Mouse (Mus musculus) heart, embryonic 14.5 days (tissue): Measurements from ENCODE around the gene Nhsl2. TPM values are rescaled to one million over a fixed set of nuclear protein-coding genes. Genes with fewer than 3 reads are reported as not detected.

ENCODE experiments used
- ATAC-seq: fragments of 200-750 bp; cut with Nextera tagmentation; 2 replicates; pipeline ENCODE4 v1.8.0; 2017; ENCODE audit warnings: low read depth, moderate TSS enrichment; ENCODE audit not compliant: insufficient number of reproducible peaks, insufficient read depth, low FRiP score
- H3K27ac ChIP-seq, 2 experiments: fragments of 200-500 bp in 1 of 2; fragments of 300-500 bp in 1 of 2; sonication (generic) in 1 of 2; replicated peaks in 1 of 2; 2 replicates each; pipeline ENCODE4 v1.5.1; 2012 to 2014; ENCODE audit warnings: low read depth in 2 of 2, low read length in 2 of 2, control low read depth in 1 of 2, mild to moderate bottlenecking in 1 of 2, mixed read lengths in 1 of 2; ENCODE audit not compliant: control insufficient read depth in 1 of 2, insufficient read depth in 1 of 2
- H3K27me3 ChIP-seq: fragments of 300-500 bp; sonication (generic); 2 replicates; pipeline ENCODE4 v1.6.1; 2014; ENCODE audit warnings: mild to moderate bottlenecking, low read length, control low read depth; ENCODE audit not compliant: control insufficient read depth, insufficient read depth
- H3K36me3 ChIP-seq: fragments of 300-500 bp; sonication (generic); 2 replicates; pipeline ENCODE4 v1.6.1; 2014; ENCODE audit warnings: mild to moderate bottlenecking, control low read depth, low read length, mixed read lengths; ENCODE audit not compliant: control insufficient read depth, insufficient read depth
- H3K4me1 ChIP-seq, 2 experiments: fragments of 200-500 bp in 1 of 2; fragments of 300-500 bp in 1 of 2; sonication (generic) in 1 of 2; 2 replicates each; pipeline ENCODE4 v1.6.1; 2012 to 2014; ENCODE audit warnings: low read length in 2 of 2, control low read depth in 1 of 2, mixed read lengths in 1 of 2; ENCODE audit not compliant: control insufficient read depth in 2 of 2, insufficient read depth in 2 of 2
- H3K4me2 ChIP-seq: fragments of 300-500 bp; sonication (generic); 2 replicates; pipeline ENCODE4 v1.6.1; 2014; ENCODE audit warnings: mild to moderate bottlenecking, low read length
- H3K4me3 ChIP-seq, 2 experiments: fragments of 200-500 bp in 1 of 2; fragments of 300-500 bp in 1 of 2; sonication (generic) in 1 of 2; 2 replicates each; pipeline ENCODE4 v1.5.1; 2012 to 2014; ENCODE audit warnings: low read length in 2 of 2, mild to moderate bottlenecking in 2 of 2, control low read depth in 1 of 2, low read depth in 1 of 2, moderate library complexity in 1 of 2; ENCODE audit not compliant: control insufficient read depth in 1 of 2, insufficient read depth in 1 of 2
- H3K9ac ChIP-seq: fragments of 300-500 bp; sonication (generic); 2 replicates; pipeline ENCODE4 v1.6.1; 2014; ENCODE audit warnings: mild to moderate bottlenecking, low read length
- H3K9me3 ChIP-seq: fragments of 300-500 bp; sonication (generic); 2 replicates; pipeline ENCODE4 v1.6.1; 2016; ENCODE audit warnings: low read length, control low read depth; ENCODE audit not compliant: control insufficient read depth
- WGBS: fragments of 180-500 bp; shearing (Covaris S2); extraction: QIAGEN DNeasy Blood & Tissue Kit; methylation state at CpG from one replicate; pipeline ENCODE4 v1.1.7; 2014; 5-methylcytosine and 5-hydroxymethylcytosine counted together
- polyA plus RNA-seq: library from polyadenylated mRNA; unstranded; fragments of >200 nt; fragmentation: Nextera tagmentation; extraction: Ambion mirVana; gene quantifications from 2 replicates; pipeline ENCODE4 v1.2.1, GENCODE M21; 2014

The Nhsl2 gene
- polyA plus RNA-seq, 1 experiment from 2014 or later, result 15.5 TPM

DNA sequence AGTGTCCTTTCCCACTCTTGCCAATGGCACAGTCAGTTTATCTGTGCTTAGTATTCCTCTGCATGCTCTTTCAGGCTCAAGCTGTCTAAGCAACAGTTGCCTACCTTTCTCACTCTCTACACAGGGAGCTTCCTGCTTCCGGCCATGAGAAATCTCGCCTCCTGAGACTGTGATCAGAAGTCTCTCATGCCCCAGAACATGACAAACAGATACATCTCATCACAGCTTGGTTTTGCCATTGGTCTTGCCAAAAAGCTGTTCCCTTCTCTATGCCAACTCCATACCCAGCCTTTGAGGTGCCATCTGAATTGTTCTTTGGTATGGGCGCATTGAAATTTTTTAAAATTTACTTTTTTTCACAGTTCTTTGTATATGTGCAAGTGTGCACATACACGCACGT lies 90.3 kb downstream of the Nhsl2 start:
- H3K27ac ChIP-seq, result no peak overlapping the region
- H3K4me3 ChIP-seq, result no peak overlapping the region
- no peak for ATAC-seq
- H3K4me2 ChIP-seq, result no peak overlapping the region
- H3K9me3 ChIP-seq, result no peaks in the 10 kb centered on the region
- no peaks in the 10 kb centered on the region for H3K36me3 ChIP-seq
- no peak overlapping the region for H3K9ac ChIP-seq
- WGBS, result 90% methylated on average over 5 of the region's 5 CpGs
- H3K27me3 ChIP-seq, result no peaks in the 10 kb centered on the region
- H3K4me1 ChIP-seq, result peaks cover 13 to 23% of the 10 kb centered on the region in 2 experiments

DNA sequence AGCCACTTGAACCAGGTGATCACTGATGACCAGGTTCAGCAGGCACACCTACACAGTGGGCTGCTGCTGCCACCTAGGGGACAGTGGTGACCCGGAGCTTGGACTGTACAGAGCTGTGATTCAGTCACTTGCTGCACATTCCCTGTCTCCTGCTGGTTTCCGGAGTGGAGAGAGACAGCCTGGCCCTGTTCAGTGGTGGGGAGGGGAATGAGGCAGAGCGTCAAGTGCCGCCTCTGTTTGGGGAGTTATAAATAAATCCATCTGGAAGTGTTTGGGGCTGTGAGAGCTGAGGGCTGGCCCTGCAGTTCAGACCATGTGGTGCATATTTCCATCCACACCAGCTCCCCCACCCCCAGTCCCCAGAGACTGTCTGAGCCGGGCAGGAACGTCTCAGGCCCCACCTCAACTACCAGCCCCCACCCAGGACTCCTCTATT lies 93.3 kb downstream of the Nhsl2 start:
- 19% methylated on average over 6 of the region's 6 CpGs for WGBS
- H3K36me3 ChIP-seq, result no peaks in the 10 kb centered on the region
- no peak overlapping the region for H3K9ac ChIP-seq
- peak overlapping the region; percentile 87 to 90 for H3K27ac ChIP-seq
- H3K4me2 ChIP-seq, result 0 out of 2 replicates have a peak overlapping the region, but pooled peaks have one; percentile 11
- H3K9me3 ChIP-seq, result no peaks in the 10 kb centered on the region
- peak; percentile 91 for ATAC-seq
- H3K27me3 ChIP-seq, result no peaks in the 10 kb centered on the region
- no peak overlapping the region for H3K4me3 ChIP-seq
- peaks cover 16 to 23% of the 10 kb centered on the region in 2 experiments for H3K4me1 ChIP-seq

DNA sequence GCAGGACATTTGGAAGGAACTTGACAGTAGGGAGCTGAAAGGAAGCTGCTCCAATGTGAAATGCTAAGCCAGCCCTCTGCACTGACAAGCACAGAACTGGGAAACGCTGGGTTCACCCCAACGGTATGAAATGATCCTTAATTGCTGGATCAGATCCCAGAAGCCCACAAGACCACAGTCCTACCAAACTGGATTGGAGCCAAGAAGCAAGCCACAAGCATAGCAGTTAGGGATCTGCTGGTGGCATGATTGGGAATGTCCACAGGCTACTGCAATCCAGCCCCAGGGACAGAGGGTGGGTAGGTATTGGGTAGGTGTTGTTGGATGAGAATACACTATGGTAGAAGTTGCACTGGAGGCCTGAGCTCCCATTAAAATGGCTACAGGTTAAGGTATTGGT lies 94.6 kb downstream of the Nhsl2 start:
- no peak overlapping the region for H3K9ac ChIP-seq
- no peaks in the 10 kb centered on the region for H3K36me3 ChIP-seq
- H3K4me1 ChIP-seq, result peaks cover 16 to 23% of the 10 kb centered on the region in 2 experiments
- ATAC-seq, result no peak
- H3K27me3 ChIP-seq, result peaks cover 3% of the 10 kb centered on the region; the same call in 1 of the 2 replicates
- no peaks in the 10 kb centered on the region for H3K9me3 ChIP-seq
- peak overlapping the region; percentile 60 to 87; a peak in 3 of 4 replicates for H3K27ac ChIP-seq
- no peak overlapping the region for H3K4me2 ChIP-seq
- WGBS, result 36% methylated on average over 2 of the region's 2 CpGs
- no peak overlapping the region for H3K4me3 ChIP-seq

DNA sequence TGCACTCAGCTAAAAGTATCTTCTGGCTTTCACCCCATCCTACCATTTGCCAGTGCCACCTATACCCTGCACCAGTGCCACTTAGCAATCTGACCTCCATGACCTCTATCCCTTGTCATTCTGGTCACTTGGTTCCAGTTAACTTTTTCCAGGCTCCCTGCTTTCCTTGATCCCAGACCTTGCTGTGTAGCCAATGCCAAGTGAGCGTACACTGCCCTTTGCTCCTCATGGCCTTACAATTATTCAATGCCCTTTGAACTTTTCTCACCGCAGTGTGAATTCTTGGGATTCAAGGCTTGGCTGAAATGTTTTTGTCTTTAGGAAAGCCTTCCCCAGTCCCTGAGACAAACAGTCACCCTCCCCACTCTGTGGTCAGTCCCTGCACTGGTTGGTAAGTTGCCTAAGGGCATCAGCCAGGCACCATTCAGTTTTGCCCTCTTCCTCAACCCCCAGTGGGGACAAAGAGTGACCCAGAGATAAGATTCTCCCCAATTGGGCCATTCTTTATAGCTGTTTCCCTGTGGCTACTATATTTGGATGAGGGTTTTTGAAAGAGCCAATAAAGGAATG lies 95.7 kb downstream of the Nhsl2 start:
- ATAC-seq, result no peak
- no peaks in the 10 kb centered on the region for H3K36me3 ChIP-seq
- no peaks in the 10 kb centered on the region for H3K9me3 ChIP-seq
- no peak overlapping the region for H3K4me2 ChIP-seq
- H3K9ac ChIP-seq, result no peak overlapping the region
- H3K27me3 ChIP-seq, result peaks cover 3% of the 10 kb centered on the region; the same call in 1 of the 2 replicates
- no peak overlapping the region for H3K27ac ChIP-seq
- WGBS, result 85% methylated on average over 2 of the region's 2 CpGs
- no peak overlapping the region for H3K4me3 ChIP-seq
- peaks cover 16 to 23% of the 10 kb centered on the region in 2 experiments for H3K4me1 ChIP-seq

DNA sequence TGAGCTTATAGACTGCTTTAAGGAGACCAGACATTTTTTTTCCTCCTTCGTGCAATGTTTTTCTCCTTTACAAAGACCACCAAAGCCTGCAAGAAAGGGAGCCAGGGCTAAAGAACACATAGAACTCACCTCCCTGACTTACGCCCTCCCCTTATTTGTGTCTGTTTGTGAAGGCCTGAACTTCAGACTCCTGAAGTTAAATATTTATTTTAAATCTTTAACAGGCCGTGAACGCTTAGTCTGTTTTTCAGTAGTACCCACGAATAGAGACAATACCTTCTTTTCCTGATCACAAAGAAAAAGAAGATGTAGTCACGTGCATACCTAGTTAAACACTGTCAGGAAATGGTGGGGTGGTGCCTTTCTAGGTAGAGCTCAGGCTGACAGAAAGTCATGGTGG lies 103.3 kb downstream of the Nhsl2 start:
- ATAC-seq, result no peak
- H3K27ac ChIP-seq, result no peak overlapping the region
- H3K4me3 ChIP-seq, result no peak overlapping the region
- H3K9ac ChIP-seq, result no peak overlapping the region
- H3K9me3 ChIP-seq, result no peaks in the 10 kb centered on the region
- WGBS, result 85% methylated on average over 6 of the region's 6 CpGs
- no peaks in the 10 kb centered on the region for H3K36me3 ChIP-seq
- H3K4me2 ChIP-seq, result no peak overlapping the region
- H3K4me1 ChIP-seq, result peaks cover 5 to 6% of the 10 kb centered on the region in 2 experiments
- peaks cover 3% of the 10 kb centered on the region; the same call in 1 of the 2 replicates for H3K27me3 ChIP-seq

DNA sequence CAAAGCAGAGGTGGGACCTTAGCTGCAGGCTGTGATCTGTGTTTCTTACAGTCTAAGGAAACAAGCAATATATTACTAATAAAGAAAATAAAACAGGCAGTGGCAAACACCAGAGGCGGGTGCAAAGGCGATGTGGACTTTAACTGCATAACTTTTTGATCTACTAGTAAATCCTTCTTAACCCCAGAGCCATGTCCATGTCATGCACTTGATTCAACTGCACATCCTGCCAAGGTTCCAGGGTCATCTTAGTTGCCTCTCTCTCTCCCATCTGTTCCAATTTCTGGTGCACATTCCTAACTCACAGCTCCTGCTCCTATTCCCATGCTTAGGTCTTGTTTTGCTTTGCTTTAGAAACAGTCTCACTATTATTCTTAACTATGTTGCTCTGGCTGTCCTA lies 104.1 kb downstream of the Nhsl2 start:
- H3K27me3 ChIP-seq, result no peaks in the 10 kb centered on the region; the same call in 1 of the 2 replicates
- H3K36me3 ChIP-seq, result no peaks in the 10 kb centered on the region
- H3K9ac ChIP-seq, result no peak overlapping the region
- no peak overlapping the region for H3K4me2 ChIP-seq
- H3K9me3 ChIP-seq, result no peaks in the 10 kb centered on the region
- 92% methylated on average over 2 of the region's 2 CpGs for WGBS
- no peak overlapping the region for H3K4me3 ChIP-seq
- no peak for ATAC-seq
- H3K4me1 ChIP-seq, result peaks cover 12 to 13% of the 10 kb centered on the region in 2 experiments
- no peak overlapping the region for H3K27ac ChIP-seq

DNA sequence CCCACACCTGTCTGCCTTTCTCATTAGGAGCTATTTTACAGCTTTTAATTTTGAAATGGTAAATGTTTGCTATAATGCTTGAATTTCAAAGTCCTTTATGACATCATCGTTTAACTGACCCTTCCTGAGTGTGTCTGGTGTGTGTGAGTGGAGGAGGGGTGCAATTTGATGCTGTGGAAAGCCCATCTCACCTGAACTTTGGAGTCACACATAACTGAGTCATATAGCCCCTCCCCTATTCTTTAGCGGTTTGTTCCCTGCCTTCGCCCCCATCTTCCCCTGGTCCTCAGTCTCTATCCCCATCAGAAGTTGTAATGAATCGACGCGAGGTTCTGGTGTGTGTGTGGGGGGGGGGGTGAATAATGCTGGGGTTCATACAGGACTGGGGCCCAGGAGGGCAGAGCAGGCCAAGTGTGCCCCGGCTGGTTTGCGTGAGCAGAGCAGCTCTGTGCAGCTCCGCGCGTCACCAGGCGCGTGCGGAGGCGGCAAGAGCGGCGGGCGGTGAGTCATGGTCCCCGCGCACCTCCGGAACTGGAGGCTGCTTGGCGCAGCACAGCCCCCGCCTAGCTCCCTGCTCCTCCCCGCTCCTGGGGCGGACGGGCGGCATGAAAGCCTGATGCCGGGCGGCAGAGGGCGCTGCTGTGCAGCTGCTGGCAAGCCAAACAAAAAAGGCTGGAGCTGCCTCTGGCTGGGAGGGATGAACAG lies 104.8 kb downstream of the Nhsl2 start:
- ATAC-seq, result peak; percentile 91
- no peaks in the 10 kb centered on the region for H3K9me3 ChIP-seq
- H3K9ac ChIP-seq, result peak overlapping the region; percentile 59; the same call in 1 of the 2 replicates
- H3K4me1 ChIP-seq, result peaks cover 13% of the 10 kb centered on the region in 2 experiments
- H3K27me3 ChIP-seq, result no peaks in the 10 kb centered on the region; the same call in 1 of the 2 replicates
- H3K36me3 ChIP-seq, result no peaks in the 10 kb centered on the region
- H3K4me3 ChIP-seq, result peak overlapping the region; percentile 27 to 44
- H3K4me2 ChIP-seq, result peak overlapping the region; percentile 69
- 19% methylated on average over 30 of the region's 30 CpGs for WGBS
- H3K27ac ChIP-seq, result peak overlapping the region; percentile 32 to 55; a peak in 3 of 4 replicates
